Mouse (Mus musculus) liver, adult (tissue): ENCODE measurements around the gene Lipt1.

Experiments
- GATA4 ChIP-seq: IDR thresholded peaks from 2 replicates; pipeline ENCODE4 v1.6.1; 2014; ENCODE audit warnings: mild to moderate bottlenecking, low read length; ENCODE audit not compliant: insufficient replicate concordance

Lipt1 gene

GRCm38 (mm10) chr1:37884451-37884850 is 12.9 kb downstream of the Lipt1 start:
- no peak for TF ChIP-seq GATA4

GRCm38 (mm10) chr1:37889206-37889605 is 17.7 kb downstream of the Lipt1 start:
- TF ChIP-seq GATA4: no peak

GRCm38 (mm10) chr1:37890025-37890652 is 18.6 kb downstream of the Lipt1 start, which contains the start of the genes Mitd1 and Mrpl30:
Mitd1 (minus strand) TSS chr1:37890411.
Mrpl30 (plus strand) TSS chr1:37890477.
- TF ChIP-seq GATA4: peak; percentile 27; the same call in 1 of the 2 replicates

GRCm38 (mm10) chr1:37891400-37891799 is 19.9 kb downstream of the Lipt1 start:
- no peak for TF ChIP-seq GATA4

GRCm38 (mm10) chr1:37894606-37895005 is 23.1 kb downstream of the Lipt1 start:
- TF ChIP-seq GATA4: no peak

- TF ChIP-seq GATA4: no peak
Measured at GRCm38 (mm10) chr1:37899816-37900215, 28.3 kb downstream of the Lipt1 start.

GRCm38 (mm10) chr1:37900288-37900687 is 28.8 kb downstream of the Lipt1 start:
- TF ChIP-seq GATA4: no peak

- TF ChIP-seq GATA4: no peak
Measured at GRCm38 (mm10) chr1:37903178-37903577, 31.6 kb downstream of the Lipt1 start.

GRCm38 (mm10) chr1:37912751-37913150 is 41.2 kb downstream of the Lipt1 start:
- TF ChIP-seq GATA4: no peak

GRCm38 (mm10) chr1:37916393-37916792 is 44.9 kb downstream of the Lipt1 start, which contains the start of gene Lyg2:
Lyg2 (minus strand) TSS chr1:37916493.
- no peak for TF ChIP-seq GATA4

GRCm38 (mm10) chr1:37917666-37918065 is 46.1 kb downstream of the Lipt1 start:
- no peak for TF ChIP-seq GATA4

- TF ChIP-seq GATA4: no peak
Measured at GRCm38 (mm10) chr1:37918096-37918495, 46.6 kb downstream of the Lipt1 start.

- no peak for TF ChIP-seq GATA4
Measured at GRCm38 (mm10) chr1:37922536-37922935, 51.0 kb downstream of the Lipt1 start.
